Mouse (Mus musculus): ENCODE results near the gene Sdhaf4.
A peak's percentile ranks its signal among the peaks of the same experiment; 100 is the strongest.
"Not testable (repeated sequence)": the region's sequence is repeated elsewhere in the genome, so short reads cannot be mapped to it uniquely, and the experiment has no call there.

Gene Sdhaf4

GRCm38 (mm10) chr1:24005070-24005804, at the start of gene Sdhaf4:
Gene Sdhaf4 (minus strand): TSS chr1:24005656.
- peak; percentile 95 for DNase-seq

- no peak for DNase-seq
Observed at GRCm38 (mm10) chr1:24046730-24047510, 41.5 kb upstream of the Sdhaf4 start.

DNA sequence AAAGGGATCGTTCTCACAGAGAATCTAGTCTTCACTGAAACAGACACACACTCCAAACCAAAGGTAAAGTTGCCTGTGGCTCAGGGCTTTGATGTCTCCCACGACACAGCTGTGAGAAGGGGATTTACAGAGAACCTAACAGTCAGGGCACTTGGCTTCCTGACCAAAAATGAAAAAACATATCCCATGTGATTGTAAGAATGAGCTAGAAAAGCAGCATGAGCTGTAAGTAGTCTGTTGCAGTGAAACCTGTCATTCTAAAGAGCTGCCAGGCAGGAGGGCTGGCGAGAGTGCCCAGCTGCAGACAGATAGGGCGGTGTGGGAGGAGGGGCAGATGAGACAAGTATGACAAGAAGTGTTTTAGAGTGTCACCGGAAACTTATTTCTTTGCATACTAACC, 40.2 kb upstream of the Sdhaf4 start:
- no peak for DNase-seq

DNA sequence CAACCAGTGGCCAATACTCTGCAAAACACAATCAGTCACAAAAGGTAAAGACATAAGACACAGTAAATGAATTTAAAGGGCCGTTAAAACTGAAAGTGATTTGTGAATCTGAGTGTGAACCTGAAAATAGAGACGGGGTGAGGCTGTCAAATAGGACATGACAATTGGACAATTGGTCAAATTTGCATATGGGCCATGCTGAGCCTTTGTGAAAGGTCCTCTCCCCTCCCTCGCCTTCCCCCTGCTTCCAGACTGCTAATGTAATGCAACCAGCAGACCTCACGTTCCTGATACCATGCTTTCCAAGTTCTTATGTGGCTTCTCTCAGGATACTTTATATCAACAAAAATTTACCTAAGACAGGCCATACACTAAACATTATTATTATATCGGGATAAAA, 37.6 kb upstream of the Sdhaf4 start:
- peak; percentile 10 for DNase-seq

GRCm38 (mm10) chr1:24033759-24034423, 28.4 kb upstream of the Sdhaf4 start:
- no peak for DNase-seq

DNA sequence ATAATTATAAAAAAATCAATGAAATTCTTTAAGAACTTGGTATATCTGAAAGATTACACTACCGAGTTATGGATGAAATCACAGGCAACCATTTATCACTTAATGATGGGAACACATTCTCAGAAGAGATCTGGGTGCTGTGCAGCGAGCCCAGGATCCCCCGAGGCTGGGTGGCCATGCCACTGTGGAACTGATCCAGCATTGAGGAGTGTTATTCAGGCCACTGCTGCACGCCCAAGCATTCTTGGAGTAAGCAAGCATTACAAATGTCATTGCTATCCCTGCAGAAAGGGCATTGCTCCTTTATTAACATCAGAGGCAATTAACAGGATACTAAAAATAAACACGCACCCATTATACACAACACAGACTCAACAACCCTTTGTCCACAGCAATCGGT, 5.4 kb upstream of the Sdhaf4 start:
- DNase-seq, result no peak

- no peak for DNase-seq
Observed at GRCm38 (mm10) chr1:24010016-24010415, 4.6 kb upstream of the Sdhaf4 start.

DNA sequence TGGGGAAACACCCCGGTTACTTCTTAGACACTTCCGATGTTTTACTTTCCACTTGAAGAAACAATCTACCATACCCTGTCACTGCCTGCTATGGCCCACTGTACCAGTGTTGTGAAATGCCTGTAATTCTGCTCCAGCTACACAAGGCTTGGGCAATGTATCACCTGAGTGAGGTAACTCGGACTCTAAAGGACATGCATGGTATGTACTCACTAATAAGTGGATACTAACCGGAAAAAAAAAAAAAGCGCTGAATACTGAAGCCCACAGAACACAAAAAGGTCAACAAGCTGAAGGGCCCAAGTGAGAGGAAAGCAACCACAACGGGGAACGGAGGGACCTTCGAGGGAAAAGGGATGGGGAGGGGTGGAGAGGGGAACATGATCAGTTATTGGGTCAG, 2.2 kb upstream of the Sdhaf4 start:
- DNase-seq, result no peak

GRCm38 (mm10) chr1:23999318-23999717, 6.1 kb downstream of the Sdhaf4 start:
- DNase-seq, result no peak

DNA sequence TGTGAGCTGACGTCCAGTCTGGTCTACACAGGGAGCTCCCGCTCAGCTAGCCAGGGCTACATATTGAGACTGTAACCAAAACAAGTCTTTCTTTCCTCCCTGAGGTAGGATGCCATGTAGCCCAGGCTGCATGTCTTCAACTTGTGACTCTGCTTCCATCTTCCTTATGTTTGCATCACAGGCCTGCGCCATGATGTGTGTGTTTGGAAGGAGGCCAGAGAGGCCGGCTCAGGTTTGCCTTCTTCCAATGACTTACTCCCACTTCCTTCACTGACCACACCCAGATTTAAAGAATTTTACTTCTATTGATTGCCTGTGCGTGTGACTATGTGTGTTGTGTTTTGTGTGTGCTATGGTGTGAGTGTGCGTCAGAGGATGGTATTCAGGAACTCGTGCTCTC, 6.6 kb downstream of the Sdhaf4 start:
- DNase-seq, result no peak

DNA sequence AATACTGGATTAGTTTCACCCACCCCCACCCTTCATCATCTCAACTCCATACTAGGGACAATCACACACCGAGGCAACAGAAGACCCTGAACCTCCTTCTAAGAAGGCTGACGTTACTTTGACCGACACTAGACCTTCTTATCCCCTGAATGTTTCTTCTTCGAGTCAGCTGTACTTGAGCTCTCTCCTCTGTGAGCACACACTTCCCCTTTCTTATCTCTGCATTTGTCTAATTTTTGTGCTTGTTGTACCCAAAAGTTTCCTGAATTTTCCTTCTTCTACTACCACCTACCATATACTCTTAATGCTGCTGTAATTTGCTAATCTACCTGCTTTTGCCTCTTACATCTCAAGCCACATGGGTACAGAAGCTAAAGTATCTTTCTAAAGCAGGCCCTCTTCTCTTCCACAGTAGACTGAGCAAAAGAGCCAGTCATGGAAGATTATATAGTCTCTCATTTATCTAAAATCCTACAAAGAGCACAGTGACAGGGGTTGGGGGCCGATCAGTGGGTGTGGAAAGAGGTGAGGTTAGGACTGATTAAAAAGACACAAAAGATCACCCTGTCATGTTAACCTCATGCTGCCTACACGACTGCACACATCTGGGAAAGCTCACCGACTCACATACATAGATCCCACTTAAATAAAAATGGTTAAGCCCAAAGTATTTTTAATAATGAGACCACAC, 7.2 kb downstream of the Sdhaf4 start:
- DNase-seq, result no peak

- DNase-seq, result no peak
Observed at GRCm38 (mm10) chr1:23997493-23997892, 8.0 kb downstream of the Sdhaf4 start.

DNA sequence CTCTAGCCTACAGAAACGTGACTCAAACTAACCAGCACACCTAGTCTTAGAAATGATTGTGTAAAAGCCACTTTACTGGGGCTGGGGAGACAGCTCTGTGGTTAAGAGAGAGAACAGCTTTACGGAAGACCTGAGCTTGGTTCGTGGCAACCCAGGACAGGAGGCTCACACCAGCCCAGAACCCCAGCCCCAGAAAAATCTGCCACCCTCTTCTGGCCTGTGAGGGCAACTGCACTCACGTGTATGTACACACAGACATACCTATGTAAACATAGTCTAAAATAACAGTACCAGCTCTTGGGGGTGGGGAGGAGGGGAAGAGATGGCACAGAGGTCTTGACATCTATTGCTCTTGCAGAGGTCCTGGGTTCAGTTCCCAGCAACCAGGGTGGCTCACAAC, 10.0 kb downstream of the Sdhaf4 start:
- DNase-seq, result no peak

GRCm38 (mm10) chr1:23983118-23983517, 22.3 kb downstream of the Sdhaf4 start:
- no peak for DNase-seq

- DNase-seq, result no peak
Observed at GRCm38 (mm10) chr1:23978281-23978680, 27.2 kb downstream of the Sdhaf4 start.

- DNase-seq, result not testable (repeated sequence)
Observed at GRCm38 (mm10) chr1:23971159-23971558, 34.3 kb downstream of the Sdhaf4 start.

- no peak for DNase-seq
Observed at GRCm38 (mm10) chr1:23968027-23968725, 37.3 kb downstream of the Sdhaf4 start.

DNA sequence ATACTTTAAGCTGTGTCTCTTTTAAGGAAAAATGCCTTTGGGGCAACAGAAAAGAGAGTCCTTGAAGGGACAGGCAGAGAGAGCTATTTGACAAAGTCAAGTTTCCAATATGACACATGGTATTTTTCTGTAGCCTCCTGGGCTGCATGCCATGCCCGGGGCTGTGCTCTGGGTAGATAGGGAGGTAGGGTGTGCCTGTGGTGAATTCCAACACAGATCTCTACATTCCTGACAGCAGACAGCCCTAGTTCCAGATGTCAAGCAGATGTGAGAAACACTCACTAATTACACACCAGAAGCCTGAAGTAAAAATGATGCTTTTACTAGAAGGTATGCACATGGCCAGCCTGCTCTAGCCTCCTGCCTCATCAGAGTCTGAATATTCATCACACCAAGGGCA, 39.2 kb downstream of the Sdhaf4 start:
- DNase-seq, result no peak

GRCm38 (mm10) chr1:23959415-23959732, 46.1 kb downstream of the Sdhaf4 start:
- peak; percentile 34 for DNase-seq

- peak; percentile 49 for DNase-seq
Observed at GRCm38 (mm10) chr1:23958668-23959414, 46.6 kb downstream of the Sdhaf4 start.

GRCm38 (mm10) chr1:23958101-23958500, 47.4 kb downstream of the Sdhaf4 start:
- DNase-seq, result no peak

GRCm38 (mm10) chr1:23955539-23955938, 49.9 kb downstream of the Sdhaf4 start:
- DNase-seq, result no peak

Measured in embryo, embryonic 11 days (tissue).